Mouse (Mus musculus): ENCODE measurements around the gene Vdac2.

Vdac2 gene

DNA sequence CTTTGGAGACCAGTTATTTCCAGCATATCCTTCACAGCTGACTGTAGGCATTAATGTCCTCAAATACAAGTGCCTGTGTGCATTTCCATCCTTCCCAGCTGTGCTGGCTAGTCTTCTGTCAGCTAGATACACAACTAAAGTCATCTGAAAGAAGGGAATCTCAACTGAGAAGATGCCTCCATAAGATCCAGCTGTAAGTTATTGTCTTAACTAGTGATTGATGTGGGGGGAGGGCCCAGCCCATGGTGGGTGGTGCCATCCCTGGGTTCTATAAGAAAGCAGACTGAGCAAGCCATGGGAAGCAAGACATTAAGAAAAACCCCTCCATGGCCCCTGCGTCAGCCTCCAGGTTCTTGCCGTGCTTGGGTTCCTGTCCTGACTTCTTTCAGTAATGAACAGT, at the start of gene Vdac2:
Gene Vdac2, plus strand, starts transcription at position 301 of the 400 bp plus-strand sequence.
- DNase-seq: no peak

DNA sequence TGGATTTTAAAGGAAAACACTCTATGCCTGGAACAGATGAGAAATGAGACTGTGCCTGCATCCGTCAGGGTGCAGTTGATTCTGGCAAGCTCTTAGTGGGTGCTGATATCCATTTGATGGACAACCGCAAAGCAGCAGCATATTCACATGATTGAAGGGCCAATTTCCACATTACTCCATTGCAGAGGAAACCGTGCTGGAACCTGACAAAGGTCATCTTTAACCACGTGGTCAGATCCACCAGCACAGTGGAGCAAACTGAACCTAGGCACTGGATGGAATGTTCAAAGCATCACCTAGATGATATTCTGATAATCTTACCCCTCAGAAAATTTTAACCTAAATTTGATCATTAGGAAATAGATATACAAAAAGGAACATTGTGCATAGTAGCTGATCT, 48.8 kb upstream of the Vdac2 start:
- no peak for DNase-seq

DNA sequence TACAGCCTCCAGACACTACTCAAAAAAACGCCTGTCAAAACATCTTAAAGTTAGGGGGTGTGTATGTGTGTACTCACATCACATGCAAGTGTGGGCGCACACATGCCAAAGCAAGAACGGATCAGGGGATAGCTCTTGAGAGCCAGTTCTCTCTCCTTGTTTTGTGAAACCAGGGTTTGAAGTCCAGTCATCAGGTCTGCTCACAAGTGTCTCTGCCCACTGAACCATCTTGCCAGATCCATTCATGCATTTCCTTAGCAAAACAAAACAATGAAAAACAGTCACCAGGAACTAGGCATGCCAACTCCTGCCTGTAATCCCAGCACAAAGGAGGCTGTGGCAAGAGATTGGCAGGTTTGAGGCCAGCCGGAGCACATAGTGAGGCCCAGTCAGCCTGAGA, 38.5 kb upstream of the Vdac2 start:
- no peak for DNase-seq

DNA sequence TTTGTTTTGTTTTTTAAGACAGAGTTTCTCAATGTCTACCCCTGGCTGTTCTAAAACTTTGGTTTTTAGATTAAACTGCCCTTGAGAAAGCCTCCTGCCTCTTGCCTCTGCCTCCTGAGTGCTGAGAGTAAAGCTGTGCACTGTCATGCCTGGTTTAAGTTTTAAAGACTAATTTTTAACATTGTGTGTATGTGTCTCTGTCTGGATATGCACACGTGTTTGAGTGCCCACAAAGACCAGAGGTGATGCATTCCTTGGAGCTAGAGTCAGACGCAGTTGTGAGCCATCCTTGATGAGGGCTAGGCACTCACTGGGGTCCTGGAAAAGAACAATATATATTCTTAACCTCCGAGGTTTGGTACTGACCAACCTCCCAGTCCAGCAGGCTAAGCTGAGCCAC, 37.7 kb upstream of the Vdac2 start:
- no peak for DNase-seq

DNA sequence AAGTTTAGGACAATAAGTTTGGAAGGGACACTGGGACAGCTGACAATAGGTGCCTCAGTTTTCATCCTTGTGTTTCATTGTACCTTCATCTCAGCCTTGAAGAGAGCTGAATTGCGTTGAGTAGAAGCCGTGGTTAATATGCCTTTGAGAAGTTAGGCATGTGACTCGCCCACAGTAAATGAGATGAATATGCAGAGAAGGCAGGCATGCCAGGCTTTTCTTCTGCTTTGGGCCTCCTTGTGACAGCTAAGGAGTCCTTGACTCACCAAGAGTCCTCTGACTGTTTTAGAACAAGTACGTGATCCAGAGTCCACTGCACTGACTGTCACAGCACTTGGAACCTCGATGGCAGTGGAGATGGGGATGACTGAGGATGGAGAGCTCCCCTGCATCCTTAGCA, 36.9 kb upstream of the Vdac2 start:
- no peak for DNase-seq

DNA sequence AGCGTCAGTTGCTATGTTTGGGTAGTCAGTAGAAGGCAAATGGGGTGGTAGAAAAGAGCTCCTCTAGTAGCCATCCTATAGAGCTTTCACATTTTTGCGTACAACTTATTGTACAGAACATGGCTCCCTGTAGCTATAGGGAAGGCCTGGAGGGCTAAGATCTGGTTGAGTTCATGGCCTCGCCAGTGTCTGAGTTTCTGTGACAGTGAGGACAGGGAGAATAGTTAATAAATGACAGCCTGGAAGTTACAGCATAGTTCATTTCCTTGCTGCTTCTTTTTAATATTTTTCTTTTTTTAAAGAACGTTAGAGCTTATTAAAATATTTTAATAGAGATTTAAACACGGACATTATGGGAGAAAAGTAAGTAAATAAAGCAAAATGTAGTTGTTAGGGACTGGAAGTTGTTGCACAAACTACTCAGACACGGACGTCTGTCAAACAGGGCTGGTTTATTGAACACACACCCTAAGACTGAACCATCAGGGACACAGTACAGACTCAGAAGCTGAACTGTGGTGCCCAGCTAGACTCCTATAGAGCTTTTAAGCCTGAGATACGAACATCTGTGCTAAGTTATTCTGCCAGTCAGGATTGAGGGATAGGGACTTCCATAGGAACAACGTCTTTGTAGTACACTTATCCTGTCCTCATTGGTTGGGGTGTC, 34.3 kb upstream of the Vdac2 start:
- DNase-seq: no peak

DNA sequence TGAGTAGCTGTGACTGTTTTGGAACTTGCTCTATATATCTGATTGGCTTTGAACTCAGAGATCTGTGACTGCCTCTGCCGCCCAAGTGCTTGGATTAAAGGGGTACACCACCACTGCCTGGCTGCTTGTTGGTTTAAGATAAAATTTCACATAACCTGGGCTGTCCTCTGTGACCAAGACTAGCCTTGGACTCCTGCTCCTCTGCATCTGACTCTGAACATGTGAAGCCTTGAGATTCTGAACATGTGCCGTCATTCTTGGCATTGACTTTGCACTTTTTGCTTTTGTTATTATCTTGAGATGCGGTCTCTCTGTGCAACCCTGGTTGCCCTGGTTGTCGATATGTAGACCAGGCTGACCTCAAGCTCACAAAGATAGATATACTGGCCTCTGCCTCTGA, 33.3 kb upstream of the Vdac2 start:
- DNase-seq: no peak

DNA sequence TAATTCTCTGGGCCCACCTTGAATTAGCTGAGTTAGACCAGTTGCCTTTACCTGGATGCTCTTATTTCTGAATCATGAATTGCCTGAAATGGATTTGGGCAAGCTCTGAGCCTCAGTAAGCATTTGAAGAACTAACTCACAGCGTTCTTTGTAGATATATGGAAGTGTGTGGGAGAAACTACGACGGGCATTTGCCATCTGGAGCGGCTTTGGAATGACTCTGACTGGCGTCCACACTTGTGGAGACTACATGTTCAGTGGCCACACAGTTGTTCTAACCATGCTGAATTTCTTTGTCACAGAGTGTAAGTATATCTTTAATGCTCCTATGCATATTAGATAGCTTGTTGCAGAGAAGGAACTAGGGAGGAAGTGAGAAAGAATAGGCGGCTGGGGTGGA, 32.8 kb upstream of the Vdac2 start:
- DNase-seq: no peak

DNA sequence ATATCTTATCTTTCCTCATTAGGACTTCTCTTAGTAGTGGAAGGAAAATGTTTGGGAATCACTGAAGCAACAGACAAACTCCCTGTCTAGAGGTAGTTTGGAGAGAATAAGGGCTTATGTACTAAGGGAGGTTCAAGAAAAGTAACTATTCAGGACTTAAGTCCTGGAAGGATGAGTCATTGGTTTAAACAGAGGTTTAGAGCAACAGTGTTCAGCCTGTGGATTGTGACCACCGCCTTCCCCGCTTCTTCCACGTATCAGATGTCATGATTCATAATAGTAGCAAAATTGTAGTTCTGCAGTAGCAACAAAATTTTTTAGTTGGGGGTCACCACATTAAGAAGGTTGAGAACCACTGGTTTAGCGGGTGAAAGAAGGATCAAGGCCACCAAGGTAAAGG, 24.4 kb upstream of the Vdac2 start:
- DNase-seq: no peak

DNA sequence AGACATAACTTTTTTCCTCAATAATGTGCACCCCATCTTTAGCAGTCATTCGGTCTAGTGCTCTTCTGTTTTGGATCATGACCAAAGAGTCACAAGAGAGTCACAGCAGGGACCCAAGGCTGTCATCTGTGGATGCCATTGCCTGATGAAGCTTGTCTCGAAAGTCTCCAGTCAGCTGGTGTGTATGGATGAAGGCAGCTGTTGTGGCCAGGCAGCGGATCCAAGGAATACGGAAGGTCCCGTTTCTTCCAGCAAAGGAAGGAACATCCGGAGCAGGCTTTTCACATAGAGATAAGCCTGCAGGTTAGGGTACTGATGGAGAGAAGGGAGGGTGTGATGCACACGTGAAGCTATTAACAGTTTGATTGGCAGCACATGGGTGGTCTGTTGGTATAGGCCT, 23.4 kb upstream of the Vdac2 start:
- no peak for DNase-seq

DNA sequence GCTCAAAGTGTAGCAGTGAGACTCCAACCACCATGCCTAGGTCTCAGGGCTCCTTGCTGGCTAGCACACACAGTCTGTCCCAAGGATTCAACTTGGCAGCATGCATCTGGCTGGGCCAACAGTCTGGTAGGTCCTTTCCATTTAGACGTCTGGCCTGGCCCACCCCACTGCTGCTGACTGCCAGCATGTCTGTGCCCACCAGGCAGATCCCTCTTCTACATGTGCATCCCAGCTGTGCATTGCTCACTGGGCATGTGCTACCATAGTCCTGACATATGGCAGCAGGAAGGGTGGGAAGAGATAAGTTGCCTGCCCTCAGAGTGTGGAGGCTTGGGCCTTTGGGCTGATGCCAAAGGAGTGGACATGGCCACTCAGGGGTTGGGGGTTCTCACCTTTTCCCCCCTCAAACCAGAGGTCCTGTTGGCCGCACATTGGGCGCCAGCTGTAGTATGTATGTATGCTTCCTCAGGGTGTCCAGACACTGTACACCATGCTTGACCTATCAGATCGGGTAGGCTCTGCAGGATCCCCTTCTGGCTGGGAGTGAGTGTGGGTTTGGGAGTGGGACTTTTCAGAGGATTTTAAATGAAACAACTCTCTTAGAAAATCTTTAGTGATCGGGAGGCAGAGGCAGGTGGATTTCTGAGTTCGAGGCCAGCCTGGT, 22.4 kb upstream of the Vdac2 start:
- no peak for DNase-seq

DNA sequence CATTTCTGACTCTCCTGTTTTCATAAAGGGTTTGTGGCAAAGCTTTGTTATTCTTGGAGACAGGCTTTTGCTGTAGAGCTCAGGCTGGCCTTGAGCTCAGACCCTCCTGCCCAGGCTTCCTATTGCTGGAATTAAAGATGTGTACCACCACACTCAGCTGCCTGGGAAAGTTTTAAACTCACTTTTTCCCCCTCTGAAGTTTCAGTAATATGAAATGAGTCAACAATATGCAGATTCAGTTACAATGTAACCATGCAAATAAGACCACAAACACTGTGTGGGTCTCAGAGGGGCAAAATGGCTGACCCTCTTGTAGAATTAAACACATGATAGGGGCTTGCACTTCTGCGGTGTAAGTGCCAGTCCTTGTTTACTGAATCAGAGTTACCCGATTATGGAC, 18.8 kb upstream of the Vdac2 start:
- DNase-seq: no peak

DNA sequence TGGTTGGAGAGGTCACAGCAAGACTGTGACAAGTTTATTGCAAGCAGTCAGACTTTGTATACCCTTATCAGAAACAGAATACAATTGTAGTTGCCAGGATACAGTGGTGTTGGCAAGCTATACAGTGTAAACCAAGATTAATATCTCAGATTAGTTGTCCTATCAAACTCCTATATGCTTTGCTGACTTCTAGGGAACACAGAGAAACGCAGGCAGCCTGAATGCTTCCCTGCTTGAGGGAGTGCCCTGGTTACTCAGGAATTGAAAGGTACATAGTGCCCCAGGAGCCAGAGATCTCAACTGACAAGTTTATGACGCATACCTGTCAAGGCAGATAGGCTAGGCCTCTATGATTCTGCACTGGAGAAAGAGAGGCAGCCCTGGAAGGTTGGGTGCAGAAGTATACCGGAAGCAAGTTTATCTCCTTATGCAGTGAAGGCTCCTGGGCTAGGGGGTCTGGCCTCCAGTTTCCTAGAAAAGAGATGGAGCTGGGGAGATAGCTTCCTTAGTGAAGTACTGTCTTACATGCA, 18.3 kb upstream of the Vdac2 start:
- no peak for DNase-seq

DNA sequence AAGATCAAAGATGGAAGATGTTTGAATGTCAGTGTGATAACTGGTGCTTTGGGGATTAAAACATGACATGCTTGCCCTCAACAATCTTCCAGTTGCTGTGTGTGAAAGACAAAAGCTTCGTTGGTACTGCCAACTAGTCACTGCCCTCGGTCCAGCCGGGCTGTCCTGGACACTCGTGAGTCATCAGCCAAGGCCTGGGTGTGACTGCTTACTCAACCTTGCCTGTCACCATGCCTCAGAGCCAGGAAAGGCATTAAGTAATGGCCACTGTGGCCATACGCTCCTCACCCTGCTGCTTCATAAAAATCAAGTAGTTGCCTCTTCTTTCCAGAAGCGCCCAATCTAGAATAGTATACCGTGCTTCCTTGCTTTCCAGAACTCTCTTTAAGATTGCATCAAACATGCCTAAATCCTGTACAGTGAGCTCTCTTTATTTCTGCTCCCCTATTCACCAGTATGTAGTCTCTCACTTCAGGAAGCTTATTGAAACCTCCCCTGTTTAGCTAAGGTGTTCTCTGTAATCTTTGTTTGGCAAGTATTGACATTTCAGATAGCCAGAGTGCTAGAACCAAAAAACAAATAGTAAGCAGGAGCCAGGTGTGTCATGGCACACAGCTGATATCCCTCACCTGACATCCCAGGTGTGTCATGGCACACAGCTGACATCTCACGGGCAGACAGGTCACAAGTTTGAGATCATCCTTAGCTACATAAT, 16.7 kb upstream of the Vdac2 start:
- no peak for DNase-seq

DNA sequence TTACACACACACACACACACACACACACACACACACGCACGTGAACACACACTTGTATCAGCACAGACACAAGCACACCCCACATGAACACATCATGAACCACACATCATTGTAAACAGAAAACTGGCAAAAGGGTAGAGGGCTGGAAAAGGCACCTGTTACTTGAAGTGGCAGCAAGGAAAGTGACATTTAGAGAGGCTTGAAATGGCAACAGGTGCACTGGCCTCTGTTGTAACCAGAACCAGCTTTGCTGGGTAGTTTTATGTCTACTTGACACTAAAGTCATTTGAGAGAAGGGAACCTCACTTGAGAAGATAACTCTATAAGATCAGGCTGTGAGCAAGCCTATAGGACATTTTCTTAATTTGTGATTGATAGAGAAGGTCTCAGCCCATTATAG, 15.6 kb upstream of the Vdac2 start:
- no peak for DNase-seq

DNA sequence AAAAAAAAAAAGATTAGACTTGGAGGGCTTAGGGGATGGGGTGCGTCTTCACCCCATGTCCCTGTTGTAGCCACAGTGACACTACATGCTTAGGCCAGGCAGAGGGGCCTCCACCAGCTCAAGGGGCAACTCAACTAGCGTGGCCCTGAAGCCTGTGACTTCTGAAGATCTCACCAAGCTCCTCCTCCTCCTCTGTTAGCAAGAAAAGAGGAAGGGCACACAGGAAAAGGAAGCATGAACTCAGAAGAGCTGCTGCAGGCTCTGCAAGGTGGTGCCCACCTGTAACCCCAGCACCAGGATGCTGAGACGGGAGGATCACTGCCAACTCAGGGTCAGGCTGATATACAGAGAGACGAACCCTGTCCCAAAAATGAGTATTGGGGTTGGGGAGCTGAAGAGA, 13.7 kb upstream of the Vdac2 start:
- DNase-seq: no peak

DNA sequence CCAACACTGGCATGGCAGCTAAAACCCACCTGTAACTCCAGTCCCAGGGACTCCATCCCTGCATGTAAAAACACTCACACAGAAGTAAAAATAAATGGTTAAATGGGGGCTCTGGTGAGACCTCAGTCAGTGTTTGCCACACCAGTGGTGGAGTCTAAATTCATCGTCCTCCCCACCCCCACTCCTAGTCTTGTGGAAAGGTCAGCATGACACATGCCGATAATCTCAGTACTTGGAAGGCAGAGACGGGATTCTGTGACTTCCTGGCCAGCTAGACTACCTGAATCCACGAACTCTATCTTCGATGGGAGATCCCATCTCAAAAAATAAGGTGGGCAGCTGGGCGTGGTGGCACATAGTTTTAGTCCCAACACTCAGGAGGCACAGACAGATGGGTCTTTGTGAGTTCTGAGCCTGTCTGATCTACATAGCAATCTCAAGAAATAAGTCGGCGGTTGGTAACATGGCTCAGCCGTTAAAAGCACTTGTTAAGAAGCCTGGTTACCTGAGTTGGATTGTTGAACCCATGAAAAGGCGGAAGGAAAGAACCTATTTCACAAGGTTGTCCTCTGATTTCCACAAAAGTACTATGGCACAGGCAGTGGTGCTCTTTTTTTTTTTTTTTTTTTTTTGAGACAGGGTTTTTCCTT, 13.2 kb upstream of the Vdac2 start:
- no peak for DNase-seq

DNA sequence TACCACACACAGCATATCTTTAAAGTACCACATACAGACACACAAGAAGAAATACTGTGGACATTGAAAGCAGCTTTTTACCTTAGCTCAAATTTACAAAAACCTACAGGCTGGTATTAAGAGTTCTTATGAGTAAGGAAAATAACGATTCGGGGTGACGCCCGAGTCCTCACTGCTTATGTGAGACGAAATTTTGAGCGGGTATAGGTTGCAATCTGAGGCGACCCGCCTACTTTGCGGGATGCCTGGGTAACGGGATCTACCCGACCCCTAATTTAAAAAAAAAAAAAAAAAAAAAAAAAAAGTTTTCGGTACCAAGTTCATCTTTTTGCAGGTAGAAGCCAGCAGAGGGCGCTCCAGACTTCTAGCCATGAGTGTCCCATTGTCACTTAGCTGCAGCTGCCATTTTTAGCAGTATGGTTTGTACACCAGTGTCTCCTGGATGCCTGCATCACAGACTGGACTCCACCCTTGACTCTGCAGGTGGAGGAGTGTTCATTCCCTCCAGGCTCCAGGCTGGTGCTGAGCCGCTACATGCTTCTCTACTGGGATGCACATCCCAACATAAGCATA, 12.4 kb upstream of the Vdac2 start:
- peak; percentile 75 to 77 for DNase-seq

DNA sequence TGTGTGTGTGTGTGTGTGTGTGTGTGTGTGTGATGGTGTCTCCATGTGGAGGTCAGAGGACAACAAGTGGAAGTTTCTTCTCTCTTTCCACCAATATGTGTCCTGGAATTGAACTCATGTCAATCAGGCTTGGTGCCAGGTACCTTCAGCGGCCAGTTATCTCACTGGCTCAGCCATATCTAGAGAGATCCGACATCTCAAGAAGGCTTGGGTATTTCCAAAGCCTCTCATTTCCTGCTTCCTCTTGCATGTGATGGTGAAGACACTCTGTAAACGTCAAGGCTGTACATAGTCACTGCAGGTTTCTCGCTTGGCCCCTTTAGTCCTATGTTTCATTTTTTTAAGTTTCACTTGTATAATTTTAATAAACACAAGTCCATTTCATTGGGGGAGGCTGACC, 11.8 kb upstream of the Vdac2 start:
- peak in 1 of 2 experiments; percentile 11 for DNase-seq

DNA sequence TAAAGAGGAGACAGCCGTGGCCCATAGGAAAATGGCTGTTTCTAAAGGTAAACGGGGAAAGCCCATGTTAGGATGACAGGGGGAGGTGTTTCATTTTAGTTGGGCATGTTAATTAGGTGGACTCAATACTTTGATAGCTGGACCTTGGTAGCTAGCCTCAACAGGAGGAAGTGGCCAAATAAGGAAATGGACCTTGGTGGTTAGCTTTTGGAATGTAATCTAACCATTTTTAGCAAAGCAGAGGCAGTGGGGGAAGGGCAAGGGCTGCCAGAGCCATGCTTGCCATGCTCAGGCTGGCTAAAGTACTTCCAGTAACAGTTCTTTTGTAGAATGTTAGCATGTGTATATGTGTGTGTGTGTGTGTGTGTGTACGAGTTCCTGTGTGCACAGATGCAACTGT, 11.2 kb upstream of the Vdac2 start:
- DNase-seq: no peak

DNA sequence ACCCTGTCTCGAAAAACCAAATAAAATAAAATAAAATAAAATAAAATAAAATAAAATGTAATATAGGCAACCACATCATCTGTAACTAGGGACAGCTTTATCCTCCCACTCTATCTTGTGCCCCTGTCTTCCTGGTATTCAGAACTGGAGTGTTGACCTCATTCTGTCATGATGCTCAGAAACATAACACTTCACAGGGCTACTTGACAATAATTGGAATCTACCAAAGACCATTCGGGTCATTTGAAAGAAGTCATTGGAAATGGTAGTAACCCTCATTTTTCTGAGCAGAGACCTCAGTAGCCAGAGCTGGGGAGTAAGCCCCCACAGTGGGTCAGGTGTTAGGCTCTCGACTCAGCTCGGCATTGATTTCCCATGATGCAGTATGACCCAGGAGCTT, 10.4 kb upstream of the Vdac2 start:
- DNase-seq: no peak

DNA sequence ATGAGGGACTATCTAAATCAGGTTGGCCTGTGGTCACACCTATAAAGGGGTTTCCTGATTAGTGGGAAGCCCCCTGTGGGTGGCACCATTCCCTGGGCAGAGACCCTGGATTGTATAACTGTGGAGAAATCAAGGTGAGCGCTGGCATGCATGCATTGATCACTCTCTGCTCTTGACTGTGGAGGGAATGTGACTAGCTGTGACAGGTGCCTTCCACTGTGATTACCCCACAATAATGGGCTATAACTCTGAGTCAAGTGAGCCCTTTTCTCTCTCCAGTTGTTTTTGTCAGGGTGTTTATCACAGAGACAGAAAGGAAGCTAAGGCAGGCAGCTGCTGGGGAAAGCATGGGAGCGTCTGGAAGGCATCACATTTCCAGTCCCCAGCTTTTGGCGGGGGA, 8.8 kb upstream of the Vdac2 start:
- DNase-seq: no peak

DNA sequence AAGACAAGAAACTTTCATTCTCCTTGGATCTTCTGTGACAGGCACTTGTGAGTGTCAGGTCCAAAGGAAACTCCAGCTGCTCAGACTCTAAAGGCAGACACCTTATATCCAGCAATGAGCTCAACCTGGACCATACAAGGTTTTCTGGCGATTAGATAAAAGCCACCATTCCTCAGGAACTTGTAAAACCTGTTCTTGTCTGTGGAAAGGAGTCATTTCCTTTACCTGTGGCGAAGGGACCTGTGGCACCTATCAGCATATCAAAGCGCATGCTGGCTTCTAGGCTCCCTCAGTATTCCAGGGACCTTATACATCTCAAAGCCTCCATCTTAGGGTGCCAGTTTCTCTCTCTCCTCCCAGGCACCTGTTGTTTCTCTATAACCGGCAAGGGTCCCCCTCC, 7.6 kb upstream of the Vdac2 start:
- no peak for DNase-seq
